Mouse (Mus musculus) ZHBTc4 (cell line): ENCODE results near the gene Klf12.

Experiments
- DNase-seq: peaks from one replicate; pipeline ENCODE4 v3.0.0-alpha.2; 2011; ENCODE audit warnings: low read depth, low spot score

Gene Klf12

GRCm38 (mm10) chr14:100235746-100236145, 48.7 kb downstream of the Klf12 start:
- no peak for DNase-seq

- no peak for DNase-seq
Measured at GRCm38 (mm10) chr14:100231384-100231783, 53.1 kb downstream of the Klf12 start.

DNA sequence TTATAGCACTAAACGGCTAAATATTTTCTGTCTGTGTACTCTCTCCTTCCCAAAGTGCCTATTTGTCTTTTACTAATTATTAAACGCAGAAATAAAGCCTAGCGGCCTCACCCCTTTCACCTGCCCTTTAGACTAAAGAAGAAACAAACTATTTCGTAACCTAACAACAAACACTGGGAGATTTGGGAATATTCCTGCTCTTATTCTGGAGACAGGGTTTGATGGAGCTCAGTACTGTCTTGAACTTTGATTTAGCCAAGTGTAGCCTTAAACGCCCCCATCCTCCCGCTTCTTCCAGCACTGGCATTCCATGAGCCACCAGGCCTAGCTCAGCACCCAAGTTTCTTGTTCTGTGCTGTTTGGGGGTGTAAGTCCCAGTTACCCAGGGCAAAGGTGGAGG, 56.4 kb downstream of the Klf12 start:
- DNase-seq: no peak

GRCm38 (mm10) chr14:100227717-100228116, 56.8 kb downstream of the Klf12 start:
- no peak for DNase-seq

- no peak for DNase-seq
Measured at GRCm38 (mm10) chr14:100224151-100224550, 60.3 kb downstream of the Klf12 start.

- DNase-seq: no peak
Measured at GRCm38 (mm10) chr14:100222260-100222659, 62.2 kb downstream of the Klf12 start.

DNA sequence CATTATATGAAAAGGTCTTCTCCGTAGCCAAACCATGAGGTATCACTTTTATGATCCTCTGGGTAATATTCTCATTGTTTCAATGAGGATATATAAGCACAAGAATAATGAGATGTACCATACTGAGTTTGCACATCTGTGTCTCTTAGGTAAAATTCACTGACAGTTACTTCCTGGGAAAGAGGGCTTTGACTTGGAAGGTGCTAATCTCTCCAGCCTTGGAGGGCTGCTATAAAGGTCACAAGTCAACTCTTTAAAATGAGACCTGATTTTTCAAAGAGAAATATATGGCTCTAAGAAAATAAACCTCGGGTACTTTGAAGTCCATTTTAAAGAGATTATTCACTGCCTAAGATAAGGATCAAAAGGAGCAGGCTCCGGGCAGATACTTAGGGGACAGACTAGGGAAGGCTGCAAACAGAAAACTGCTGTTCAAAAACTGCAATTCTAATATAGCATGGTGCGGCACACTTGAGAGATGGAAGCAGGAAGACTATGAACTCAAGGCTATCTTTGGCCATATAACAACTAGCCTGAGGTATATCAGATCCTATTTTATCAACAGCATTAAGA, 69.2 kb downstream of the Klf12 start:
- no peak for DNase-seq

DNA sequence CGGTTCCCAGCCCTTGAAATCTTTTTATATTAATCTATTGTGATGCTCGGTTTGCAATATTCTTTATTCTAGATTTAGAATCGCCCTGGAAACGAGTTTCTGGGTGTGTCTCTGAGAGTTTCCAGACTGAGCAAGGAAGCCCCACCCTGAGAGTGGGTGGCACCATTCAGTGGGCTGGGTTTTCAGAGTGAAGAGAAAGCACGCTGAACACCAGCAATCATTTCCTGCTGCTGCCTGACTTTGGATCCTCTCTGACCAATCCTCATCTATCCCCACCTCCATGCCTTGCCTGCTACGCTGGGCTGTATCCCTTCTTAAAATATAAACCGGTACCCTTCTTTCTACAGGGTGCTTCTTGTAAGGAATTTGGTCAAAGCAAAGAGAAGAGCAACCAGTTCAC, 71.4 kb downstream of the Klf12 start:
- peak; percentile 79 for DNase-seq

DNA sequence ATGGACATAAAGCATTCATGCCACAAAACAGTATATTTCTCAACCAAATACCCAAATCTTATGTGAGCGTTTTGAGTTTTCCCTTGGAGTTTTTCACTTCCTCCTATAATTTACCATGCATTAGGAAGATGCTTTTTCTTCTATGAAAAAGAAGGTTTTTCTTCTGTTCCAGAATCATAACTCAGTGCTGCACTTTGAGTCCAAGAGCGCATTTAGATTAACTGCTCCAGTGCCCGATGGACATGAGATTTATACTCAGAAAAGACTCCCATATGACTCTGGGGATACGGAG, 72.7 kb downstream of the Klf12 start:
- no peak for DNase-seq

DNA sequence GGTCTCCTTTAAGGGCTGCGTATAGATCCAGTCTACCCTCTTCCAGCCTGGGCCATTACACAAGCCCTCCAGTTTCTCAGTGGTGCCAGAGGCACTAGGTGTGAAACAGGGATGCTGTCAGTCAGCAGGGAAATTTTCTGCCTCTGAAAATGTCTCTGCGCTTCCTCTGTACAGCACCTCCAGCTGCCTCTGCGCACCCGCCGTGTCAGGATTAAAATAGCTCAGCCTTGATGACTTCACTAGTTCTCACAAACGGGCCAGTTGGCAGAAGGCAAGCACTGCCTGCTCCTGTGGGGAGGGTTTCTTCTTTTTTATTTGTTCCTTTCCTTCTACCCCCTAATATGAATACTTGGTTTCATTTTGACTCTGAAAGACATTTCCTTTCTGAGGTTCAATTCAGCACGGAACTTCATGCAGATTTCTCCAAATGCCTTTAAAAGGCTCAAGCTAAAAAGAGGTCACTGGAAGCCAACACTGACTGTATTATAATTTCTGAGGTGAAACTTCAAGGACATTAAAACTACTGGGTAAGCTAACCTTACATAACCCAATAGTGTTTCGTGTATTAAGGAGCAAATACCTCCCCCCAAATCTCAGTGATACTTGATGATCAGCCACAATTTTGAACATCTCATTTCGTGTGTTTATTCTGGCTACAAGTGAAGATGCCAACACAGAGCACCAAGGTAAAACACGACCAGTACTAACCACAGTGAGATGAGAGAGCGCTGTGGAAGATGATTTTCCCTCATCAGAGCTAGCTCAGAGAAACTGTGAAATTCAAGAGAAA, 73.2 kb downstream of the Klf12 start:
- DNase-seq: no peak

DNA sequence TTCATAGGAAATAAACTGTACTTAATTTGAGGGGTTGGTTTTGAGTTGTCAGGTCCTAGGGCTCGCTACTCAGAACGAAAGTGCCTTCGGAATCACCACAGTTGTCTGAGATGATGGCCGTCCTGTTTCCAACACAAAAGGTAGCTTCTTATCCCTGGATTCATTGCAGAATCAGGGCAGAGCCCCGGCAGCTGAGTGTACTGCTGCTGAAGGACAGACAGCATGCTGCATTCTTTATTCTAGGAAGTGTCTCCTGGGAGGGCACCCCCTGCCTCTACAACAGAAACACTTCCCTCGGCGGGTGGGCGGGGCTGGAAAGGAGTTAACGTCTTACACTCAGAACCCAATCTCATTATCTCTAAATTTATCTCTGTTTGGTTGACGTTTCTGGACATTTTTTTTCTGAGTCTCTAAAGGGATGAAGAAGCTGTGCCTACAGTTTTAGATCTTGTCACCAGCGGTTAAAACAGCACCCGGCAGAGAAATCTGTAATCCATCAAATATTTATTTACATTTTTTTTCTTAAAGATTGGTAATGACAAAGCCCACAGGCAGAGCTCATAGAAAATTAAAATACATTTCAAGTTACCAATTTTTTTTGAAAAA, 74.6 kb downstream of the Klf12 start:
- DNase-seq: peak; percentile 89

DNA sequence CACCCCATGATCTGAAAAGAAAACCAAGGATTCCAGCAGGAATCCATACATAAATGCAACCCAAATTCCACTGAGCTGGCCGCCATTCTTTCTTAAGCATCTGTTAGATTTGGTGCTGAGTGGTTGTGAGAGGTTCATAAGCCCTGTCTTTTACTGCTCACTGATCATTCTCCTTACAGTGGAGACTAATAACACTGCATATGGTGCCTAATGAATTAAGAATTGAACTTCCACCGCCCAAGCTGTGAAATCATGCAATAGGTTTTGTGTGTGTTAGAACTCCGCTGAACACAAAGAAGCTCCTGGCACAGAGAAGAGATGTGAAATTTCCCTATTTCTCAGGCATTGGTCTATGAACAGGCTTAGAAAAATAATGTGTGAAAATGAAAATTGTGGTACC, 77.4 kb downstream of the Klf12 start:
- peak; percentile 25 for DNase-seq

DNA sequence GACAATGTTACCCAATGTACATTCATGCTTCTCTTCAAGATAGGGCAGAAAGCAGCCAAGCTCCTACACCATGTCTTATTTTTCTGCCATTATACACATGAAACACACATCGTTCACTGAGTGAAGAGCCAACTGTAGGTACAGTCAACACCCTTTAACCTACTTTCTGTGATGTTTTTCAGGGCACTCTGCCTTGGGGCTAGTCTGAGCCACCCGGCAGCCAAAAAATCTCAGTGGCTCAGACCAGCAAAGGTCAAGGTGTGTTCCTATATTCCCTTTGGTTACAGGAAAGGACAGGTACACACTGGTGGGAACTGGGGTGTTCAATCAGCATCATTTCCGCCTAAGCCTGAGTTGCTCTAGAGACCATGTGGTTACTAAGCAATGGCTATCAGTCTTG, 78.3 kb downstream of the Klf12 start:
- DNase-seq: no peak

- DNase-seq: no peak
Measured at GRCm38 (mm10) chr14:100200058-100200688, 84.3 kb downstream of the Klf12 start.

GRCm38 (mm10) chr14:100198636-100199035, 85.8 kb downstream of the Klf12 start:
- DNase-seq: no peak

DNA sequence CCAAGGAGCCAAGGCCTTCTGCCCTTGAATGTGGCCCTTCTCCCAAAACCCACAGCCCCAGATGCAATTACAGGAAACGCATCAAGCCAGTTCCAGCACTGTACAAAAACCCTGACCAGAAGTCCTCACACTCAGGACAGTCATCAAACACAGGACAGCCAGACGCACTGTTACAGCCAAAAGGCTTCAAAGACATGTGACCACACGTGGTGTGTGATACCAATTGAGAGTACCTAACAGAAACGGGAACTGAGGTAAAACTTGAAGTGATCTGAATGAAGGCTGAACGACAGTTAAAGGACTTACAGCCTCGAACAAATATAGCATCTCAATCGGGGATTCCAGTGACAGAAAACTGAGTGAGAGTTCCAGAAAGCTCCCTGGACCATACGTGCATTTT, 87.3 kb downstream of the Klf12 start:
- no peak for DNase-seq

DNA sequence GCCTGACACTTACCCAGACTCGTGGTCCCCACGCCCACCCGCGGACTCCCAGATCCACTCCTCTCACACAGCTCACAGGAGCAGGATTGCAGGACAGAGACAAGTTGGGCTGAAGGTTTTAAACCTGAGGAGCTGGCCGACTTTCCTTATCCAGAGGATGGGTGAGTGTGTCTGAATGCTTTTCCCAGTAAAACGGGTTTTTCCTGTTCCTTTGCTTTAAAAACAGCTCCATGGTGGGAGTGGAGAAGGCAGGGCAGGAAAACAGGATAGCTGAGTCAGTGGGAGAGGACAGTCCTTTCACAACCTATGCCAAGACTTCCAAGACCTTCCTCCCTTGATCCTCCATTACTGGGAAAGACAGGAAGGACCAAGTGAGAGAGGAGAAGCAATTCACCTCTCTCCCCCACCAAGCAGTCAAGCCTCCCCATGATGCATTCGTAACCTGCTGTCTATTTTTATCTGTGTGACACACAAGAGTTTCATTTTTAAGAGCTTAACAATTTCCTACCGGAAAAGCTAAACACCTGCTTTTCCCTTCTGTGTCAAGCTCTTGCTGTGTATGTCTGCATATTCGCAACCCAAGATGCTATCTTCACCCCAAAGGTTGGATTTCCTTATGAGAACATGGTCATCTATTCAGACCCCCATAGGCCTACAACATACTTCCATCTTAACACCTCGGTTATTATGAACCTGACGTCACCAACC, 94.8 kb downstream of the Klf12 start:
- no peak for DNase-seq

DNA sequence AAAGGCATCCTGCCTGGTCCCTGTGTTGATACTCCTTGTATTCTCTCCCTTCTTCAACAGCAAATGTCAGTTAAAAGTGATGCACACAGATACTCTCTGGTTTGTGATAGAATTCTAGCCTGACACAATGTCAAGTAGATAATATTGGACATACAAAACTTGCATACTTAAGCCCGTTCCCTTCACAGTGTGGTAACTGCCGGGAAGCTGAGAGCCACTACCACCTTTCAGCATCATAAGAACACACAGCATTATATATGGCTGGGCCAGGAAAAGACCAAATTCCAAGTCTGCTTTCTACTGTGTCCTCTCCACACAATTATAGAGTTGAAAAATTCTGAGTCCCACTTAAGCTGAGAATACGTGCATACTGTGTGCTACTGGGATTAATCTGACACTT, 97.1 kb downstream of the Klf12 start:
- DNase-seq: no peak

DNA sequence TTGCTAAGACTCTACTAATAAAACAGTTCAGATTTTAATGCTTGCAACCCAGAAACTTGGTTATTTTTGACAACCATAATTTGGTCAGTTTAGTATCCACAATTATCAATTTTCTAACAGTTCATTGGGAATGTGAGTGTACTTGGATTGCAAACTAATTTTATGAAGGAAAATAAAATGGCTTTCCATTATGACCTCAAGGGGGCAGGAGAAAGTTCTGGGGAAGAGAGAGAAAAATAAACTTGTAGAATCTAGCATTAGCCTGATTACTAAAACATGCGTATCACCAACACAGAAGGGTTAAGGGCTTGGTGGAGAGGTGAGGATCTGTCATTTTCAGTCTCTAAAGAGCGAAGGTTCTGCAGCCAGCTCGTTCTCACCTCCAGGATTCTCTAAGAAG, 106.7 kb downstream of the Klf12 start:
- no peak for DNase-seq

DNA sequence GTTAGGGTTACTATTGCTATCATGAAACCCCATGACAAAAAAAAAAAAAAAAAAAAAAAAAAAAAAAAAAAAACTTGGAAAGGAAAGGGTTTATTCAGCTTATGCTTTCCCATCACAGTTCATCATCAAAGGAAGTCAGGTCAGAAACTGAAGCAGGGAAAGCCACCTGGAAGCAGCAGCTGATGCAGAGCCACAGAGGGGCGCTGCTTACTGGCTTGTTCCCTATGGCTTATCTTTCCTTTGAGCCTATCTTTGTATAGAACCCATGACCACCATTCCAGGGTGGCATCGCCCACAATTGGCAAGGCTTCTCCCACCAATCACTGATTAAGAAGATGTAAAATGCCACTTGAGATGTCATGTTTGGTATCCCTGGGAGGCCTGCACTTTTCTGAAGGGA, 119.4 kb downstream of the Klf12 start:
- DNase-seq: no peak

GRCm38 (mm10) chr14:100156639-100157038, 127.8 kb downstream of the Klf12 start:
- DNase-seq: no peak

DNA sequence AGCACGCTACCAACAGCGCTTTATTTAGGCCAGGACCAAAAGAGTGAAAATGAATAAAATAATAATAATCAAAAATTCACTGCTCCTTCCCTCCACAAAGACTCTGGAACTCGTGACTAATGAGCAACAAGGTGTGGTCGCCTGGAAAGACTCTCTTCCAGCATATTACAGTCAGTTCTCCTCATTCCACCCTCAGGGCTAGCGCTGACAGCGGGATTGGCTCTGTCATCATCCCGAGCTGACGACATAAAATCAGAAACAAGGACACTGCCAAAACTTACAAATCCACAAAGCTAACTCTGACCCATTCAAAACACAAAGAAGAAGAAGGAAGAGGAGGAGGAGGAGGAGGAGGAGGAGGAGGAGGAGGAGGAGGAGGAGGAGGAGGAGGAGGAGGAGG, 136.8 kb downstream of the Klf12 start:
- DNase-seq: no peak
